Mouse (Mus musculus) small intestine, adult 2 months (tissue): ENCODE data around the gene Tpst2. TPM values are rescaled to one million over a fixed set of nuclear protein-coding genes. Genes with fewer than 3 reads are reported as not detected.

Experiments
- H3K27ac ChIP-seq: fragments of 200-500 bp; 2 replicates; pipeline ENCODE4 v1.5.1; 2012; ENCODE audit warnings: low read depth, low read length, control low read depth, inconsistent platforms; ENCODE audit not compliant: insufficient read depth
- H3K27me3 ChIP-seq: fragments of 200-500 bp; 2 replicates; pipeline ENCODE4 v1.6.1; 2012; ENCODE audit warnings: mild to moderate bottlenecking, moderate library complexity, low read length, inconsistent platforms; ENCODE audit not compliant: control insufficient read depth, insufficient read depth
- H3K36me3 ChIP-seq: fragments of 200-500 bp; 2 replicates; pipeline ENCODE4 v1.6.1; 2012; ENCODE audit warnings: mild to moderate bottlenecking, low read length, control low read depth, inconsistent platforms; ENCODE audit not compliant: control insufficient read depth, insufficient read depth
- H3K4me1 ChIP-seq: fragments of 200-500 bp; 2 replicates; pipeline ENCODE4 v1.6.1; 2012; ENCODE audit warnings: low read length, inconsistent platforms, mixed read lengths; ENCODE audit not compliant: control insufficient read depth, insufficient read depth, insufficient read length
- H3K4me3 ChIP-seq: fragments of 200-500 bp; 2 replicates; pipeline ENCODE4 v1.5.1; 2012; ENCODE audit warnings: low read depth, mild to moderate bottlenecking, control low read depth, inconsistent platforms, low read length, moderate library complexity
- CTCF ChIP-seq: fragments of 200-500 bp; IDR thresholded peaks from 2 replicates; pipeline ENCODE4 v1.5.1; 2012; ENCODE audit warnings: low read depth, mild to moderate bottlenecking, control low read depth, inconsistent platforms, low read length, moderate library complexity, mixed read lengths; ENCODE audit not compliant: insufficient replicate concordance, insufficient read length; ENCODE audit errors: extremely low read depth
- POLR2A ChIP-seq: fragments of 200-500 bp; IDR thresholded peaks from 2 replicates; pipeline ENCODE4 v1.6.1; 2012; ENCODE audit warnings: low read depth, mild to moderate bottlenecking, control low read depth, inconsistent platforms, low read length, moderate library complexity
- WGBS: fragments of 180-500 bp; shearing (Covaris S2); methylation state at CpG from one replicate; pipeline ENCODE4 v1.1.7; 2018; 5-methylcytosine and 5-hydroxymethylcytosine counted together
- polyA plus RNA-seq: library from polyadenylated mRNA; depleted of rRNA; stranded (reverse); fragments of >200 nt; gene quantifications from 2 replicates; pipeline ENCODE4 v1.2.3, GENCODE M21; 2012

Gene Tpst2
- polyA plus RNA-seq, 1 experiment, result 35.4 TPM

DNA sequence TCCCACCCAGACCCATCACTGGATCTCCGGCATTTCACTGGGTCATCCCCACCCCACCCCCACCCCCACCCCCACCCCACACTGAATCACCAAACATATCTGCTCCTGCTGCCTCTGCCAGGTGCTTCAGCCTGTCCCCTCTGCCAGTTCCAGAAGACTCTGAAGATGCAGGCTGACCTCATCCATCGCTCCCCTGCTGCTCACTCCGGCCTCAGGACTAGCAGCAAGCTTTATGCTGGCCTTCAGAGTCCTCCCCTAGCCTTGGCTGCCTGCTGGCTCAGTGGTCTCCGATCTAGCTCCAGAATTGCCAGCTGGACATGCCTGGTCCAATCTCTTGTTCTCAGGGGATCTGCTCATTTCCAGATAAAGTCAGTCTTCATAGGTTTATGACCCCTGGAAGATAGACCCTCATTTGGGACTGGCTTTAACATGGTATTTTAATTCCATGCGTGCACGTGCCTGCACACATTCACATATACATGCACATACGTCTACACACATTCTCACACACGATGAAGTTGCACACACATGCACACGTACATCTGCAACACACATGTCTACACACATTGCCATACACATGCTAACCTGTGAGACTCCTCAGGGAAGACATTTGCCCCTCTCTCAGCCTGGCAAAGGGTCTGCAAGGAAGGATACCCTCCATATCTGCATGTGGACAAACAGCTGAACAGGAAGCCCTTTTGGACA lies 38.5 kb upstream of the Tpst2 start:
- Histone ChIP-seq H3K27ac (no peak overlapping the region), H3K4me3 (no peak overlapping the region), H3K4me1 (peaks cover 4% of the 10 kb centered on the region; the same call in 1 of the 2 replicates), H3K27me3 (no peaks in the 10 kb centered on the region; the same call in 1 of the 2 replicates), H3K36me3 (no peaks in the 10 kb centered on the region)
- 56% methylated on average over 9 of the region's 9 CpGs for WGBS
- TF ChIP-seq CTCF (no peak), POLR2A (no peak)

DNA sequence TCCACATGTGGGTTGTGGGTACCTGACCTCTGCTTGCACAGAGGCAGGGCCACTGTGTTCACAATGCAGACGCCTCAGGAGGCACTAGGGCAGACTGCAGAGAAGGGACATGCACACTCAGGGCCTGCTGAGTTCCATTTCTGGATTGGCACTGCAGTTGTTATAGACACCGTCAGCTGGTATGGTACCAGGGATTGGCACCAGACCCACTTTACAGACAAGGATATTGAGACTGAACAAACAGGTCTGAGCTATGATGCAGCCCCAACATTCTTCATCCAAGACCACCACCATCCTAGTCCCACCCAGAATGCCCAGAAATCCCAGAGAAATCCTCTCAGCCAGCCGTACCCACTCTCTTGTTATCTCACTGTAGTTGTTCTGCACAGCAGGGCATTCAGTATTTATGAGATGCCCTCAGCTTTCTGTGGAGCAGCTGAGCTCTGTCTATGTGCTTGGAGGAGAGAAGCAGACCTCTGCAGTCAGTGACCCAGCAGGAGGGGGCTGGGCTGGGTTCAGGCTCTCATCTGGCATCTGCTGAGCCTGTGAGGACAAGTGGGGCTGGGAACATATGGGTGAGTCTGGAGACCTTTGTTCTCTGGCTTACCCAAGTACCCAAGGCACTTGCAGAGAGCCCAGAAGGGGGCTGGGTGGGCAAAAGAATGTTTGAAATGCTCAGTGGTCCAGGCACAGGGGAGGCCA lies 37.6 kb upstream of the Tpst2 start:
- no peak for TF ChIP-seq POLR2A
- TF ChIP-seq CTCF, result no peak
- Histone ChIP-seq H3K36me3 (no peaks in the 10 kb centered on the region), H3K4me3 (no peak overlapping the region), H3K27me3 (no peaks in the 10 kb centered on the region), H3K27ac (no peak overlapping the region), H3K4me1 (peaks cover 7% of the 10 kb centered on the region; the same call in 1 of the 2 replicates)
- 78% methylated on average over 3 of the region's 3 CpGs for WGBS

DNA sequence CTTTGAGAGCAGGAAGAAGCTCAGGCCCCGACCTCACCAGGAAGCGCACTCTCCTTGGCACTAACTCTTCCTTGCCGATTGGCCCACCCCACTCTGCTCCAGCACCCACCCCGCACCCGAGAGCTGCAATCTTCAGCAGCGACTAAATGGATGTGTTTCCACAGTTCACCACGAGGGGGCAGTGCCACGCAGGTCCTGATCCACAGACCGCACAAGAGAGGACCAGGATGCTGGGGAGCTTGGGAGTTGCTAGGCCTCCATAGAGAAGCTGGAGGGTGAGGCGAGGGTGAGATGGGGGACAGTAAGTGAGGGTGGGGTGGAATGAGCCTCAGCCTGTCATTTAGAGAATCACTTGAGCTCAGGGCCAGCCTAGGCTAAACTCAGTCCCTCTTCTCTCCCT lies 35.7 kb upstream of the Tpst2 start:
- TF ChIP-seq CTCF (peak; percentile 89), POLR2A (no peak)
- Histone ChIP-seq H3K36me3 (no peaks in the 10 kb centered on the region), H3K27ac (no peak overlapping the region), H3K27me3 (no peaks in the 10 kb centered on the region), H3K4me3 (no peak overlapping the region), H3K4me1 (peaks cover 7% of the 10 kb centered on the region; the same call in 1 of the 2 replicates)
- 2% methylated on average over 10 of the region's 10 CpGs for WGBS

DNA sequence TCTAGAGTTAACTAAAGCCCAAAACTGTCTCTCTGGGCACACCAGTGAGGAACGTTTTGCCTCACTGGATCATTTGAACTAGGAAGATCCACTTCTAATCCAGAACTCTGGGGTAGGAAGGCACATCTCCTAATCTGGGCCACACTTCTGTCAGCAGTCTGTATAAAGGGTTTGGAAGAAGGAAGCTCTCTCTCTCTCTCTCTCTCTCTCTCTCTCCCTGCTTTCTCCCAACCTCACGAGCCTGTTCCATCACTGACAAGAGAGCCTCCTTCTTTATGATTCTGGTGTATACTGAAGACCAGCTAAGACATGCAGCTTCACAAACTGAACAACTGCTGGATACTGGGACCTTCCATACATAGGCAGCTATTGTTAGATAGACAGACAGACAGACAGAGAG lies 34.6 kb upstream of the Tpst2 start:
- Histone ChIP-seq H3K36me3 (no peaks in the 10 kb centered on the region), H3K4me1 (peaks cover 7% of the 10 kb centered on the region; the same call in 1 of the 2 replicates), H3K27ac (no peak overlapping the region), H3K4me3 (no peak overlapping the region), H3K27me3 (0 out of 2 replicates have a peak, but pooled peaks cover 4% of the 10 kb centered on the region)
- no peak for TF ChIP-seq POLR2A
- TF ChIP-seq CTCF, result no peak
- 79% methylated on average over 2 of the region's 2 CpGs for WGBS

DNA sequence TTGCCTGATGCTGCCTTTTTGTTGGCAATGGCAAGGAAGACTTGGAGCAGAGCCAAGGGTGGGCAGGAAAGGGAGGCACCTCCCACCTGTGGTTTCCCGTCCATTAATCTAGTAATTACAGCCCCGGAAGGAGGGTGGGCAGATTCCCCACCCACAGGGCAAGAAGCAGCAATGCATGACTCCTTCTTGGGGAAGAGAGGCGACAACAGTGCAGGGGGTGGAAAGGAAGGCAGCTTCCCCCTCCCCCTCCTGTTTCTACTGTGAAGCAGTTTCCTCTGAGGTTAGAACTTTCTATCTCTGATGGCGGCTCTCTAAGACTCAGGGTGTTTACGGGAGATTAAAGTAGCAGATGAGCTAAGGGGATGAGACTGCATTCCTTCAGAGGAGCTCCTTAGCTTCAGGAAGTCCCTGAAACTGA lies 34.1 kb upstream of the Tpst2 start:
- Histone ChIP-seq H3K36me3 (no peaks in the 10 kb centered on the region), H3K27ac (peak overlapping the region; percentile 42; the same call in 1 of the 2 replicates), H3K27me3 (0 out of 2 replicates have a peak, but pooled peaks cover 4% of the 10 kb centered on the region), H3K4me1 (peaks cover 7% of the 10 kb centered on the region; the same call in 1 of the 2 replicates), H3K4me3 (no peak overlapping the region)
- no peak for TF ChIP-seq POLR2A
- no peak for TF ChIP-seq CTCF
- 72% methylated on average over 5 of the region's 5 CpGs for WGBS

DNA sequence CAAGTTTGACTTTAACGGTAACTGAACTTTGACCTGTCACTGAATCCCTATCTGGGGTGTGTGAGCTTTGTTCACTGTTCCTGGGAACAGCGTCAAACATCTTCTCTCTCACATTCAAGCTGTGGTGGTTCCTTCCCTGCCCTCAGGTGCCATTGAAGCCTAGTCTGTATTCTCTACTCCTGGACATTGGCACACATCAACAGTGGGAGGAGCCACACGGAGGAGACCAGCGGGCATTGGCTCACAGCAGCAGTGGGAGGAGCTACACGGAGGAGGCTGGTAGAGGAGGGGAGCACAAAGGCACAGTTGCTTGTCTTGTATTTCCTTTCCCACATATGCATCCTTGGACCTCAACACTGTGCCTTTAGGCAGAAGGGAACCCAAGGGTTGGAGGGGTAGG lies 33.5 kb upstream of the Tpst2 start:
- Histone ChIP-seq H3K36me3 (no peaks in the 10 kb centered on the region), H3K27me3 (0 out of 2 replicates have a peak, but pooled peaks cover 4% of the 10 kb centered on the region), H3K4me3 (no peak overlapping the region), H3K27ac (0 out of 2 replicates have a peak overlapping the region, but pooled peaks have one; percentile 42), H3K4me1 (peaks cover 7% of the 10 kb centered on the region; the same call in 1 of the 2 replicates)
- TF ChIP-seq POLR2A (no peak), CTCF (no peak)
- 25% methylated on average over 5 of the region's 5 CpGs for WGBS
